Mouse (Mus musculus): ENCODE measurements around the gene Rdh1.
"Not testable (repeated sequence)": the region's sequence is repeated elsewhere in the genome, so short reads cannot be mapped to it uniquely, and the experiment has no call there.

Rdh1 gene

GRCm38 (mm10) chr10:127748847-127749612 is 10.5 kb upstream of the Rdh1 start:
- no peak for DNase-seq (ENCODE audit: low spot score in 2 of 2)

GRCm38 (mm10) chr10:127750136-127750777 is 9.3 kb upstream of the Rdh1 start:
- DNase-seq (ENCODE audit: low spot score in 2 of 2): no peak

DNA sequence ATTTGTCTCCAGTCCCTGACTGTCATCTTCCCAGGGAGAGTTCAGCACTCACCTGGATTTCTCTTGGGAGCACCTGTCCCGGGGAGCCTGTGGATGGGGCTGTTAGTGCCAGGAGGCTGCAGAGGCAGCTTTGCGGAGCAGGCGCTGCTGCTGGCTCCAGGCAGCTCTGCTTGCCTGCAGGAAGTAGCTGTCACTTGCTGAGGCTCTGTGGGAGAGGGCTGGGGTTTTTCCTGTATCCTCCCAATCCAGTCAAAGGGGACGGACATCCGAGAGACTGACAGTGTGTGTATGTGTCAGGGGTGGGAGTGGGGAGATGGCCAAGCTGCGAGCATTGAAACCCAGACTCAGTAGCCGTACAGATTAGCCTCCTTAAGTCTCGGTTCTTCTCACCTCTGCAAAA is 8.0 kb upstream of the Rdh1 start, which contains the start of gene Gpr182:
Gene Gpr182, minus strand, starts transcription at position 185 of the 400 bp plus-strand sequence.
- no peak for DNase-seq (ENCODE audit: low spot score in 2 of 2)

DNA sequence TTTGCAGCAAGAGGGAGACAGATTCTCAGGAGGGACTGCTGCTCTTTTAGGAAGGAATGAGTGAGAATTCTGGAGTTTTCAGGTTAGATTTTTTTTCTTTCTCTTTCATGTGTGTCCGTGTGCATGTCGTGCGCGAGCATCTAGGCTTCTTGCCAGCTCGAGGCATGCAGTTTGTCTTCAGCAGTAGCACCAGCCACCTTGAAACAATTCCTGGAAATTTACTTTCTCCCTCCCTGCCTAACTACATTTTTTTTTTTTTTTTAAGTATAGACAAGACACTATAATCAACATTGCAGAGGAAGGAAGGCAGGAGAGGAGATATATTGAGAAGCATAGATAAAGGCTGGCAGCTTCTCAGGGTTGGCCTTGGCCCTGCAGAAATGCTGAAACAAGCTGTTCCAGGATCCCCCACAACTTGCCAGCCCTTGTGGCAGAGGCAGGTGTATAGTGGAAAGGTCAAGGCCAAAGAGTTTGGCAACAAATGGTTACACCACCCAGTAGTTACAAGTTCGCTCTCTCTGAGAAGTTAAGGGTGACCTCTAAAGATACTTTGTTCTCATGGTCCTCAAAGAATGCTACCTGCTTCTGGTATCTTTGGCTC is 4.9 kb upstream of the Rdh1 start:
- no peak for DNase-seq (ENCODE audit: low spot score in 2 of 2)

- DNase-seq (ENCODE audit: low spot score in 2 of 2): no peak
Observed at GRCm38 (mm10) chr10:127755246-127755645, 4.3 kb upstream of the Rdh1 start.

- DNase-seq (ENCODE audit: low spot score in 2 of 2): peak in 1 of 2 experiments; percentile 4
Observed at GRCm38 (mm10) chr10:127755770-127756468, 3.6 kb upstream of the Rdh1 start.

GRCm38 (mm10) chr10:127762926-127763325 is 3.4 kb downstream of the Rdh1 start:
- not testable (repeated sequence) for DNase-seq (ENCODE audit: low spot score in 2 of 2)

DNA sequence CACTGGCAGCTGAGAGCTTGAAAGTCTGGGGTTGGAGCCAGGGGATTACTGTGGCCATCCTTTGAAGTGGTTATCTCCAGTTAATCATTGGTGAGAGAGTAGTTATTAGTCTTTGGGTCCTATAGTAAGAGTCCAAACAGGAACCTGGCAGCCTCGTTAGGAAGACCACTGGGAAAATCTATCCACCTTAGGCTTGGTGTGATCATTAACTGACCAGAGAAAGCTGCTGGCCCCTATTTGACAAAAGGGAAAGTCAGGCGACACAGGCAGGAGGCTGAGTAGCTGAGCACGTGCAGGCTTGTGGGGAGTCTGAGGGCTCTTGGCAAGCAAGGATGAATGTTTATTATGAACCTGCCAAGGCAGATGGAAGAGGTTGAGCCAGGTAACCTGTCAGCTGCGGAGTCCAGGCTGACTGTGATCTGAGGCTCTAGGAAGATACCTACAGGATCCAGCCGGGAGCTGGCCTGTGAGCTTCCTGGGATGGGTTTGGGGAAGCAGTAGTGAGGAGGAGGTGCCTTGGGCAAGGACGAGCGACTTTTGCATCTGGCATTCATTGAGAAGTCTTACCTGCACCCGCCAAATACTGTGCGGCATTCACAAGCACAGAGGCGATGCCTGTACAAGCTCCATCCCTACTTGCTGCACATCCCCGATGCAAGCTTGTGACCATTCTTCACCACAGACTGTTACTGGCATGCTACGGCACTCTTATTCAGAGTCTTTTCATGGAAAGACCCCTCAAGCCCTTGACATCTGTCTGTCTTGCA is 4.6 kb downstream of the Rdh1 start:
- DNase-seq (ENCODE audit: low spot score in 2 of 2): no peak

- DNase-seq (ENCODE audit: low spot score in 2 of 2): no peak
Observed at GRCm38 (mm10) chr10:127766564-127766963, 7.0 kb downstream of the Rdh1 start.

DNA sequence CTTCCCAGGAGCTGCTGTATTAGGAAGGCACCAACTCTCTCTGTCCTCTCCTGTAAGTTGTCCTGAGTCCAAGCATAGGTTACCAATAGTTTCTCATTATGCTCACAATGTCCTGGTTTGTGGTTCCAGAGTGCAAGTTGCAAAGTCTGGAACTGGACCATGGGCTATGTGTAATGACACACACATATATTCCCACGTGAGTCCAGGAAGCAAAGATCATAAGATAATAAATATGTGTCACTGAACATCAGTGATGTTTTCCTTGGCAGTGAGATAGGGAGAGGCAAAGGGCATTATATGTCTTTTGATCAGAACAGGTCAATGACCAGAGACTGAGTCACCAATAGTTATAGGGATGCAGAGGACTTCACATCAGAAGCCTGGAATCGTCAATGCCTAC is 16.5 kb downstream of the Rdh1 start, which contains the start of gene Rdh9:
Gene Rdh9, plus strand, starts transcription at position 376 of the 400 bp plus-strand sequence.
- no peak for DNase-seq (ENCODE audit: low spot score in 2 of 2)

GRCm38 (mm10) chr10:127782321-127782720 is 22.8 kb downstream of the Rdh1 start:
- DNase-seq (ENCODE audit: low spot score in 2 of 2): not testable (repeated sequence)

GRCm38 (mm10) chr10:127785411-127785810 is 25.9 kb downstream of the Rdh1 start:
- DNase-seq (ENCODE audit: low spot score in 2 of 2): not testable (repeated sequence)

DNA sequence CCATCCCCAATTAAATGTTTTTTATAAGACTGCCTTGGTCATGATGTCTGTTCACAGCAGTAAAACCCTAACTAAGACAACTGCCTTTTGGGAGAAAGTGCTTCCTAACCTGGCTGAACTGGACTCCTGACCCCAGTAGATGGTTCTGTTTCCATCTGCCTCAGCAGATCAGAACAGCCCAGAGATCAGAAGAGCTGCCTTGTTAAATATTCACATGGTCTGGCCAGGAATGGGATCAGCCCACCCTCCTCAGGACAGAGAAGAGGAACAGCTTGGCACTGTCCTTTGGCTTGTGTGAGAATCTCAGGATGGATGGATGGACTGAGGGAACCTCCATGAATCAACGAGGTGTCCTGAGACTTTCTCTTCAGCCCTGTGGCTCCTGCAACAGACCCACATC is 39.8 kb downstream of the Rdh1 start:
- DNase-seq (ENCODE audit: low spot score in 2 of 2): no peak

- no peak for DNase-seq (ENCODE audit: low spot score in 2 of 2)
Observed at GRCm38 (mm10) chr10:127800891-127801290, 41.4 kb downstream of the Rdh1 start, which contains the start of gene Rdh16. TSS of gene Rdh16 (plus strand) at chr10:127801152.

DNA sequence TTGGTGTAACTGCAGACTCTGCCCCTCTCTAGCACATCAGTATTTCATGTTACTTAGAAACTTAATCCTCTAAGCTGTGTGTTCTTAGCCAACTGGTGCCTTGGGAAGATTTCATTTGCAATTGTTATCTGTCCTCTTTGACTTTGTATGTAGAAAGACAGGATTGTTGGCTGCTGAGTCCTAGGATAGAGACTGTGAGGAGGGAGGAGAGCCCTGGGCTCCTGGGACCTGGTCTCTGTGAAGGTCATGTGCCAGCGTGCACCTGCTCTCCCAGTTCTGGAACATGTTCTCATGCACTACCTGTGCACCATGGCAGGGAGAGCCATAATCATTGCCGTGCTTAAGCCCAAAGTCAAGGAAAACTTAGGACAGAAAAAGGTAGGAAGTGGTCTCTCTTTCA is 42.1 kb downstream of the Rdh1 start:
- DNase-seq (ENCODE audit: low spot score in 2 of 2): no peak

DNA sequence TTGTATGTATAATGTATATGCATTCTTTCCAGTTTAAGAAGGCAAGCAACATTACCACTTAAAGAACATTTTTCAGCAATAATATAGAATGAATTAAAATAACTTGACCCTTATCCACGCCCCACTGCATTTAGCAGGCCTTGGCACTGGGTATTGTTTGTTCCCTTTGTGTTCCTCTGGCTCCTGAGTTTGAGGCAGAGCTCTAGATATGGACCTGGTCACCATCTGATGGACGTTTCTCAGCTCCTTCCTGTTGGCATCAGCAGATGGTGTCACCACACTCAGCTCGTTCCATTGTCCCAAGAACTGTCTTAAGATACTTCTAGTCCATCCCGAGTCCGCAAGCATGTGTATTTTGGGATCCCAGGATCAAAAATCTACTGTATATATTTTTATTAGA is 42.7 kb downstream of the Rdh1 start:
- no peak for DNase-seq (ENCODE audit: low spot score in 2 of 2)

GRCm38 (mm10) chr10:127804416-127804815 is 44.9 kb downstream of the Rdh1 start:
- DNase-seq (ENCODE audit: low spot score in 2 of 2): no peak

GRCm38 (mm10) chr10:127815888-127816287 is 56.4 kb downstream of the Rdh1 start:
- DNase-seq (ENCODE audit: low spot score in 2 of 2): no peak

GRCm38 (mm10) chr10:127817268-127817910 is 57.9 kb downstream of the Rdh1 start:
- DNase-seq (ENCODE audit: low spot score in 2 of 2): not testable (repeated sequence)

All from spleen, postnatal 14 days (tissue).